Mouse (Mus musculus) ovary, postnatal 14 days (tissue): ENCODE results near the gene Foxd2.

Experiments used
- DNase-seq: peaks from one replicate; pipeline ENCODE4 v3.0.0; 2022; ENCODE audit warnings: low spot score

Gene Foxd2

GRCm38 (mm10) chr4:114908829-114909601 lies at the start of gene Foxd2:
TSS of gene Foxd2 (minus strand) at chr4:114908873.
- DNase-seq: peak; percentile 91

GRCm38 (mm10) chr4:114958231-114958630 lies 49.6 kb upstream of the Foxd2 start:
- no peak for DNase-seq

- DNase-seq: no peak
Measured at GRCm38 (mm10) chr4:114957403-114957802, 48.7 kb upstream of the Foxd2 start.

GRCm38 (mm10) chr4:114953172-114953571 lies 44.5 kb upstream of the Foxd2 start:
- no peak for DNase-seq

GRCm38 (mm10) chr4:114947852-114948481 lies 39.3 kb upstream of the Foxd2 start:
- no peak for DNase-seq

GRCm38 (mm10) chr4:114947395-114947794 lies 38.7 kb upstream of the Foxd2 start:
- peak; percentile 80 for DNase-seq

- no peak for DNase-seq
Measured at GRCm38 (mm10) chr4:114946416-114946815, 37.7 kb upstream of the Foxd2 start.

- peak; percentile 7 for DNase-seq
Measured at GRCm38 (mm10) chr4:114945021-114945420, 36.3 kb upstream of the Foxd2 start.

- no peak for DNase-seq
Measured at GRCm38 (mm10) chr4:114942583-114942982, 33.9 kb upstream of the Foxd2 start.

- DNase-seq: no peak
Measured at GRCm38 (mm10) chr4:114942112-114942511, 33.4 kb upstream of the Foxd2 start.

- no peak for DNase-seq
Measured at GRCm38 (mm10) chr4:114941311-114941710, 32.6 kb upstream of the Foxd2 start.

- DNase-seq: no peak
Measured at GRCm38 (mm10) chr4:114938248-114938647, 29.6 kb upstream of the Foxd2 start.

- DNase-seq: no peak
Measured at GRCm38 (mm10) chr4:114937459-114938047, 28.9 kb upstream of the Foxd2 start.

GRCm38 (mm10) chr4:114934188-114934587 lies 25.5 kb upstream of the Foxd2 start:
- no peak for DNase-seq

GRCm38 (mm10) chr4:114932747-114933146 lies 24.1 kb upstream of the Foxd2 start:
- no peak for DNase-seq

- no peak for DNase-seq
Measured at GRCm38 (mm10) chr4:114929155-114929554, 20.5 kb upstream of the Foxd2 start.

GRCm38 (mm10) chr4:114925917-114926312 lies 17.2 kb upstream of the Foxd2 start, which contains the start of gene Foxe3:
TSS of gene Foxe3 (minus strand) at chr4:114926013.
- DNase-seq: no peak

GRCm38 (mm10) chr4:114924971-114925916 lies 16.6 kb upstream of the Foxd2 start:
- no peak for DNase-seq

- no peak for DNase-seq
Measured at GRCm38 (mm10) chr4:114917091-114917490, 8.4 kb upstream of the Foxd2 start.

GRCm38 (mm10) chr4:114916056-114916455 lies 7.4 kb upstream of the Foxd2 start:
- DNase-seq: no peak

GRCm38 (mm10) chr4:114913594-114913962 lies 4.9 kb upstream of the Foxd2 start:
- peak; percentile 38 for DNase-seq
